Mouse (Mus musculus) ovary, adult 18-20 months (tissue): ENCODE data around the gene Ucn.

Experiments used
- DNase-seq: peaks from one replicate; pipeline ENCODE4 v3.0.0; 2022; ENCODE audit warnings: low spot score, mixed read lengths

Ucn gene

GRCm38 (mm10) chr5:31138241-31138967 lies at the start of gene Ucn:
TSS of gene Ucn (minus strand) at chr5:31138829.
- no peak for DNase-seq

GRCm38 (mm10) chr5:31183678-31184077 lies 45.0 kb upstream of the Ucn start:
- no peak for DNase-seq

- DNase-seq, result no peak
Observed at GRCm38 (mm10) chr5:31181183-31181770, 42.6 kb upstream of the Ucn start.

GRCm38 (mm10) chr5:31179766-31180630 lies 41.4 kb upstream of the Ucn start, which contains the start of the genes Gm29609 and Gtf3c2:
TSS of gene Gm29609 (minus strand) at chr5:31179911.
TSS of gene Gtf3c2 (minus strand) at chr5:31180144.
- DNase-seq, result peak; percentile 87

GRCm38 (mm10) chr5:31179301-31179765 lies 40.7 kb upstream of the Ucn start:
- no peak for DNase-seq

GRCm38 (mm10) chr5:31168630-31169029 lies 30.0 kb upstream of the Ucn start:
- DNase-seq, result no peak

GRCm38 (mm10) chr5:31164878-31165277 lies 26.2 kb upstream of the Ucn start:
- no peak for DNase-seq

GRCm38 (mm10) chr5:31162462-31162861 lies 23.8 kb upstream of the Ucn start:
- DNase-seq, result no peak

GRCm38 (mm10) chr5:31154152-31154553 lies 15.5 kb upstream of the Ucn start, which contains the start of gene Mpv17:
TSS of gene Mpv17 (minus strand) at chr5:31154251.
- DNase-seq, result peak; percentile 78

- DNase-seq, result no peak
Observed at GRCm38 (mm10) chr5:31153516-31154151, 15.0 kb upstream of the Ucn start.

GRCm38 (mm10) chr5:31151746-31152145 lies 13.1 kb upstream of the Ucn start:
- no peak for DNase-seq

GRCm38 (mm10) chr5:31149781-31150180 lies 11.2 kb upstream of the Ucn start:
- no peak for DNase-seq

GRCm38 (mm10) chr5:31138968-31139425 lies 368 bp upstream of the Ucn start:
- no peak for DNase-seq

GRCm38 (mm10) chr5:31137658-31138057 lies 971 bp downstream of the Ucn start:
- no peak for DNase-seq

- DNase-seq, result no peak
Observed at GRCm38 (mm10) chr5:31136730-31137424, 1.8 kb downstream of the Ucn start.

- DNase-seq, result no peak
Observed at GRCm38 (mm10) chr5:31126050-31126449, 12.6 kb downstream of the Ucn start.

- no peak for DNase-seq
Observed at GRCm38 (mm10) chr5:31123481-31123880, 15.1 kb downstream of the Ucn start.

GRCm38 (mm10) chr5:31121111-31121510 lies 17.5 kb downstream of the Ucn start:
- DNase-seq, result no peak

- DNase-seq, result no peak
Observed at GRCm38 (mm10) chr5:31116912-31117311, 21.7 kb downstream of the Ucn start.

- no peak for DNase-seq
Observed at GRCm38 (mm10) chr5:31116354-31116753, 22.3 kb downstream of the Ucn start, which contains the start of gene Trim54. TSS of gene Trim54 (plus strand) at chr5:31116712.

GRCm38 (mm10) chr5:31110781-31111180 lies 27.8 kb downstream of the Ucn start:
- DNase-seq, result no peak
